Mouse (Mus musculus): ENCODE data around the gene Asic2. TPM values are rescaled to one million over a fixed set of nuclear protein-coding genes. Genes with fewer than 3 reads are reported as not detected.

The Asic2 gene
- polyA plus RNA-seq, 1 experiment = 39.7 TPM

DNA sequence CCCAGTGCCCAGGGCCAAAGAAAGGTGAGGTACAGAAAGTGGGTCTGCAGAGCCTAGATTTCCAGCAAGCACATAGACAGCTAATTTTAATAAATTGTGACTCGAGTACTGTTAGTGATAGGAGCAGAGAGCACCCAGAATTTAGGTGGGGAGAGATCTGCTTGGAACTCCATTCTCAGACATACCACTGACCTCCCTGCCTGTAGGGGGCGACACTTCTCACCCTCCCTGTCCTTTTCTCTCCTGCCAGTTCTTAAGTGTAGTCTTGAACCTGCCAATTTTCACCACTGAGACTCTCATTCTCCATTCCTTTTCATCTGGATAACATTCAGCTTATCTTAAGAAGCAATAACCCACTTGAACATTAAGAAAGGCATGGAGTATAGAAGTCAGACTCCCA lies 636.3 kb downstream of the Asic2 start:
- no peaks in the 10 kb centered on the region for H3K27me3 ChIP-seq (ENCODE audit: control insufficient read depth, insufficient read depth, low read length)
- DNase-seq = no peak
- no peak overlapping the region for H3K4me3 ChIP-seq (replicated peaks; ENCODE audit: insufficient read depth, low read depth, low read length)
- H3K27ac ChIP-seq (ENCODE audit: insufficient read depth, low read length) = no peak overlapping the region
- no peak for TF ChIP-seq POLR2A (IDR thresholded peaks at IDR 0.05; ENCODE audit: borderline replicate concordance, insufficient read depth, low read length)
- TF ChIP-seq CTCF (IDR thresholded peaks at IDR 0.05; ENCODE audit: borderline replicate concordance, insufficient read depth, low read depth, low read length) = no peak
- H3K4me1 ChIP-seq (ENCODE audit: control insufficient read depth, insufficient read depth, low read length) = no peaks in the 10 kb centered on the region
- 83% methylated on average over 2 of the region's 2 CpGs for WGBS

DNA sequence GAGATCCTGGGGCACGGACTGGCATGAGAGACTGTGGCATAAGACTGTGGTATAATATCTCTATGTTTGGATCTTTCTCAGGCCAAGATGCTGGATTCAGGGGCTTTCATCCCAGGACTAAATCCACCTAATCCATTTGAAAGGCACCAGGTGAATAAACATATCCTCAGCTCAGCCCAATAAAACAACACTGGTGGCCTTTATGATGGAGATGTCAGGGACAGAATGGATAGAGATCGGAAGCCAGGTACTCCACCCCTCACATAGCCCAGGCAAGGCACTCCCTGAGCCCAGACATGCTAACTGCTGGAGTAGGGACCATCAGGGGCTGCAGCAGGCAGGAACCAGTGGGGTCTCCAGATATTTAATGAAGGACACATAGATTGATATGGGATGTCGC lies 637.3 kb downstream of the Asic2 start:
- no peak for DNase-seq
- TF ChIP-seq POLR2A (IDR thresholded peaks at IDR 0.05; ENCODE audit: borderline replicate concordance, insufficient read depth, low read length) (no peak), CTCF (IDR thresholded peaks at IDR 0.05; ENCODE audit: borderline replicate concordance, insufficient read depth, low read depth, low read length) (no peak)
- no peaks in the 10 kb centered on the region for H3K27me3 ChIP-seq (ENCODE audit: control insufficient read depth, insufficient read depth, low read length)
- H3K27ac ChIP-seq (ENCODE audit: insufficient read depth, low read length) = no peak overlapping the region
- no peaks in the 10 kb centered on the region for H3K4me1 ChIP-seq (ENCODE audit: control insufficient read depth, insufficient read depth, low read length)
- no peak overlapping the region for H3K4me3 ChIP-seq (replicated peaks; ENCODE audit: insufficient read depth, low read depth, low read length)
- 92% methylated on average over 3 of the region's 3 CpGs for WGBS

DNA sequence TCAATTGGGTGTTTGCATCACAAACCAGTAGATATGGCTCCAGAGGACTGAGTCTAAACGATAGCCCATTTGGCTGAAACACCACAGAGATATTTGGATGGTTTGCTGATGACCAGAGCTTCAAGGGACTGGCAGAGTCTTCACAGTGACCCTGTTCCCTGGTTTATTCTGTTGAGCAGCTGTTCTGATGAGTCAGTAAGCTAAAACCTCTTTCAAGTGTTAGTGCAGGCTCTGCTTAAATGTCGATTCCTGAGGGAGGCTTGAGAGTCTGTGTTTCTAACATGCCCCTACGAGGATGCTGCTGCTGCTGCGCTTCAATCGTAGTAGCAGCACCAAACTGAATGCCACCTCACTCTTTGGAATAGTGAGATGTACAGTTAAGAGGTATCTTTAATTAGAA lies 640.2 kb downstream of the Asic2 start:
- TF ChIP-seq POLR2A (IDR thresholded peaks at IDR 0.05; ENCODE audit: borderline replicate concordance, insufficient read depth, low read length) (no peak), CTCF (IDR thresholded peaks at IDR 0.05; ENCODE audit: borderline replicate concordance, insufficient read depth, low read depth, low read length) (no peak)
- Histone ChIP-seq H3K27me3 (ENCODE audit: control insufficient read depth, insufficient read depth, low read length) (no peaks in the 10 kb centered on the region), H3K27ac (ENCODE audit: insufficient read depth, low read length) (no peak overlapping the region), H3K4me1 (ENCODE audit: control insufficient read depth, insufficient read depth, low read length) (no peaks in the 10 kb centered on the region), H3K4me3 (replicated peaks; ENCODE audit: insufficient read depth, low read depth, low read length) (no peak overlapping the region)
- no peak for DNase-seq
- 77% methylated on average over 5 of the region's 5 CpGs for WGBS

DNA sequence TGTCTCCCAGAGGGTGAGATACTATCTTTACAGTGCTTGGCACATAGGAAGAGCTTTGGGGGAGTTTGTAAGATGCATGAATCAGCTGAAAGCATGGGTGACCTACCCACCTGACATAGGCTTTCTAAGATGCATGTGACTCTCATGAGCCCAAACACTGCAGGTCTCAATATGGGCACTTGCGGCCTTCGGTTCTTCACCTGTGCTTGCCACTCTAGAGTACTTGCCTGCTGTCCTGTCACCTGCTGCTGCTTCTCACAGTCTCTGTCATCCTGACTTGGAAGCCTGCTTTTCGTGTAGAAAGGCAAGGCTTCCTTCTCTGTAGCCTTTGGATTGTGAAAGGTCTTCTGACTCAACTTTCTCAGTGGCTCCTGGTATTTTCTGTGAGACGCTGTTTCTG lies 645.1 kb downstream of the Asic2 start:
- DNase-seq = no peak
- H3K4me1 ChIP-seq (ENCODE audit: control insufficient read depth, insufficient read depth, low read length) = no peaks in the 10 kb centered on the region
- no peaks in the 10 kb centered on the region for H3K27me3 ChIP-seq (ENCODE audit: control insufficient read depth, insufficient read depth, low read length)
- H3K4me3 ChIP-seq (replicated peaks; ENCODE audit: insufficient read depth, low read depth, low read length) = no peak overlapping the region
- TF ChIP-seq POLR2A (IDR thresholded peaks at IDR 0.05; ENCODE audit: borderline replicate concordance, insufficient read depth, low read length) = no peak
- no peak for TF ChIP-seq CTCF (IDR thresholded peaks at IDR 0.05; ENCODE audit: borderline replicate concordance, insufficient read depth, low read depth, low read length)
- WGBS = 87% methylated on average over 4 of the region's 4 CpGs
- H3K27ac ChIP-seq (ENCODE audit: insufficient read depth, low read length) = no peak overlapping the region

DNA sequence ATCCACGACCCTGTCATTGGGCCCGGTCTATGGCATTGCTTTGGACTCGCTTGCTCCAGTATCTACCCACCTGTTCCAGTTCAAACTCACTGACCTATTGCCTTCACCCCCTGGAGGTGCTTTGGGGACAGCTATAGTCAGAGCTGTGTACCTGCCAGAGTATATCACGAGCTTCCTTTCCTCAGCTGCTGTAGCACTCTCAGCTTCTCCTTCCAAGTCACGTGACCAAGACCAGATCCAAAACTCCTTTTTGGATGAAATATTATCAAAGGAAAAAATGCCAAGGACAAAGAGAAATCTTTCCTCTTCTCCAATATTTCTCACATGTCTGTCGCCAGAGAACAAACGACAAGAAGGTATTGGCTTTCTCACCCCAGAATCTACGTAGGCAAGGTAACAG lies 645.8 kb downstream of the Asic2 start:
- H3K27ac ChIP-seq (ENCODE audit: insufficient read depth, low read length) = no peak overlapping the region

DNA sequence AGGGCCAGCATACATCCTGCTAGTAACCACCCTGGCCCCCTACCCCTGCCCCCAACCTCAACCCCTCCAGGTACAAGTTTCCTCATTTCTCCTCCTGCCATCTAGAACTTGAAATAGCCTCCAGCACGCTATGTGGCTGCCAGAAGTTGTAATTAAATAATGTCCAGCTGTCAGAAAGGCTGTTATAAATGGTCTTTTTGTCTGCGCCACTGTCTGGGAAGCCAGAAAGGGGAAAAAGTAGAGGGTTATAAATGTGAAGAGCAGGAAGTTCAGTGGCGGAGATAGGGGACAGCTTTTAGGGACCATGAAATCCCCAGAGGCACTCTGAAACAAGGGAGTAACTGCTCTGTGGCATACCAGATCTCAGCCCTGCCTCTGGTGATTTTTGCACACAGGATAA lies 678.2 kb downstream of the Asic2 start:
- DNase-seq = no peak
- TF ChIP-seq CTCF (IDR thresholded peaks at IDR 0.05; ENCODE audit: borderline replicate concordance, insufficient read depth, low read depth, low read length) = no peak
- TF ChIP-seq POLR2A (IDR thresholded peaks at IDR 0.05; ENCODE audit: borderline replicate concordance, insufficient read depth, low read length) = no peak
- Histone ChIP-seq H3K27me3 (ENCODE audit: control insufficient read depth, insufficient read depth, low read length) (no peaks in the 10 kb centered on the region), H3K27ac (ENCODE audit: insufficient read depth, low read length) (no peak overlapping the region), H3K4me1 (ENCODE audit: control insufficient read depth, insufficient read depth, low read length) (no peaks in the 10 kb centered on the region), H3K4me3 (replicated peaks; ENCODE audit: insufficient read depth, low read depth, low read length) (no peak overlapping the region)
- 72% methylated on average over 3 of the region's 3 CpGs for WGBS

More for the DNA sequence above, 645.8 kb downstream of the Asic2 start:
- no peaks in the 10 kb centered on the region for H3K4me1 ChIP-seq (ENCODE audit: control insufficient read depth, insufficient read depth, low read length)
- no peak overlapping the region for H3K4me3 ChIP-seq (replicated peaks; ENCODE audit: insufficient read depth, low read depth, low read length)
- no peaks in the 10 kb centered on the region for H3K27me3 ChIP-seq (ENCODE audit: control insufficient read depth, insufficient read depth, low read length)
- WGBS = 80% methylated on average over 8 of the region's 8 CpGs
- DNase-seq = no peak
- TF ChIP-seq CTCF (IDR thresholded peaks at IDR 0.05; ENCODE audit: borderline replicate concordance, insufficient read depth, low read depth, low read length) (no peak), POLR2A (IDR thresholded peaks at IDR 0.05; ENCODE audit: borderline replicate concordance, insufficient read depth, low read length) (no peak)

DNA sequence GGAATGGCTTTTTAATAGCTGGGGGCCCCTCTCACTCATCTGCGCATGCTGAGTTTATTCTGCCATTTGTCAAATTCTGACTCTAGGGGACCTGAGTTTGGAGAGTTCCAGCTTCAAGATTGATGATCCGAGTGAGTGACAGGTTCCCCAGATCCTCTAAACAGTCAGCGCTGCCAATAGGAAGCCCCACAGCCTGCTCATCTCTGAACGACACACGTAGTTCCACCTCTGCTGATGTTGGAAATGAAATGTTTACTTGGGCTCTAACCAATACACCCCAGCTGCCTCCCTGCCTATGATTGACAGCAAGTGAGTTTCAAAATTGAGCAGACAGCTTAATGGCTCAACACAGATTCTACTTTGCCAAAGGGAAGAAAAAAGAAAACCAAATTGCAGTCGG lies 685.1 kb downstream of the Asic2 start:
- Histone ChIP-seq H3K27me3 (ENCODE audit: control insufficient read depth, insufficient read depth, low read length) (no peaks in the 10 kb centered on the region), H3K4me3 (replicated peaks; ENCODE audit: insufficient read depth, low read depth, low read length) (no peak overlapping the region), H3K4me1 (ENCODE audit: control insufficient read depth, insufficient read depth, low read length) (no peaks in the 10 kb centered on the region), H3K27ac (ENCODE audit: insufficient read depth, low read length) (no peak overlapping the region)
- DNase-seq = no peak
- TF ChIP-seq CTCF (IDR thresholded peaks at IDR 0.05; ENCODE audit: borderline replicate concordance, insufficient read depth, low read depth, low read length) = no peak
- TF ChIP-seq POLR2A (IDR thresholded peaks at IDR 0.05; ENCODE audit: borderline replicate concordance, insufficient read depth, low read length) = no peak
- WGBS = 72% methylated on average over 6 of the region's 6 CpGs

DNA sequence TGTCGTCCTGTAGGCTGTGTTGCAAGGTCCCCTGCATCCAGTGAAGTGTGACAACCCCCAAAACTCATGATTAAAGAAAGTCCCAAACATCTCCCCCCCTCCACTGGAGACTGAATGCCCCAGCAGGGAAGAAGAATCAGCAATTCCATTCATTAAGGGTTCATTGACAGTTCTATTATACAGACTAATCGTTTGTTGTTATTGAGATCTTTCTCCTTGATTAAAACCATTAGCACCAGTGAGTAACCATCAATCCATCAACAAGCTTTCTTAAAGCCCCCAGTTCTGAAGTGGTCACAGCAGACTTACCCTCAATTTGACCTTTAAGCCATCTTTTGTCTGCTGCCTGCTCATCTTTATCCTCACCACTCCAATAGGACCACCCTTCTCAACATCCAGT lies 688.2 kb downstream of the Asic2 start:
- WGBS = 34% methylated on average over 2 of the region's 2 CpGs

More for the DNA sequence above, 688.2 kb downstream of the Asic2 start:
- no peak for DNase-seq
- Histone ChIP-seq H3K4me3 (replicated peaks; ENCODE audit: insufficient read depth, low read depth, low read length) (no peak overlapping the region), H3K27ac (ENCODE audit: insufficient read depth, low read length) (no peak overlapping the region), H3K27me3 (ENCODE audit: control insufficient read depth, insufficient read depth, low read length) (no peaks in the 10 kb centered on the region), H3K4me1 (ENCODE audit: control insufficient read depth, insufficient read depth, low read length) (no peaks in the 10 kb centered on the region)
- TF ChIP-seq CTCF (IDR thresholded peaks at IDR 0.05; ENCODE audit: borderline replicate concordance, insufficient read depth, low read depth, low read length) (no peak), POLR2A (IDR thresholded peaks at IDR 0.05; ENCODE audit: borderline replicate concordance, insufficient read depth, low read length) (no peak)
